Mouse (Mus musculus) intestine, embryonic 16.5 days (tissue): ENCODE measurements around the gene Scube3. TPM values are rescaled to one million over a fixed set of nuclear protein-coding genes. Genes with fewer than 3 reads are reported as not detected.

Experiments used
- ATAC-seq: fragments of 200-750 bp; cut with Nextera tagmentation; 2 replicates; pipeline ENCODE4 v1.8.0; 2017; ENCODE audit warnings: moderate TSS enrichment, moderate library complexity
- H3K27ac ChIP-seq: fragments of 300-500 bp; sonication (generic); 2 replicates; pipeline ENCODE4 v1.5.1; 2014; ENCODE audit warnings: mild to moderate bottlenecking, low read length
- H3K27me3 ChIP-seq: fragments of 300-500 bp; sonication (generic); replicated peaks from 2 replicates; pipeline ENCODE4 v1.6.1; 2014; ENCODE audit warnings: low read length, control low read depth, mixed read lengths; ENCODE audit not compliant: control insufficient read depth, insufficient read depth
- H3K36me3 ChIP-seq: fragments of 300-500 bp; sonication (generic); 2 replicates; pipeline ENCODE4 v1.6.1; 2014; ENCODE audit warnings: low read length, control low read depth; ENCODE audit not compliant: control insufficient read depth, insufficient read depth
- H3K4me1 ChIP-seq: fragments of 300-500 bp; sonication (generic); 2 replicates; pipeline ENCODE4 v1.6.1; 2014; ENCODE audit warnings: low read length, control low read depth, mixed read lengths; ENCODE audit not compliant: control insufficient read depth, insufficient read depth
- H3K4me2 ChIP-seq: fragments of 300-500 bp; sonication (generic); 2 replicates; pipeline ENCODE4 v1.6.1; 2014; ENCODE audit warnings: low read depth, low read length, control low read depth
- H3K4me3 ChIP-seq: fragments of 300-500 bp; sonication (generic); 2 replicates; pipeline ENCODE4 v1.5.1; 2014; ENCODE audit warnings: mild to moderate bottlenecking, low read length
- H3K9ac ChIP-seq: fragments of 300-500 bp; sonication (generic); 2 replicates; pipeline ENCODE4 v1.6.1; 2014; ENCODE audit warnings: low read depth, low read length
- H3K9me3 ChIP-seq: fragments of 300-500 bp; sonication (generic); 2 replicates; pipeline ENCODE4 v1.6.1; 2016; ENCODE audit warnings: low read length, control low read depth; ENCODE audit not compliant: control insufficient read depth
- WGBS: fragments of 180-500 bp; shearing (Covaris S2); extraction: QIAGEN DNeasy Blood & Tissue Kit; methylation state at CpG from one replicate; pipeline ENCODE4 v1.1.7; 2014; 5-methylcytosine and 5-hydroxymethylcytosine counted together
- polyA plus RNA-seq: library from polyadenylated mRNA; unstranded; fragments of >200 nt; fragmentation: Nextera tagmentation; extraction: Ambion mirVana; gene quantifications from 2 replicates; pipeline ENCODE4 v1.2.1, GENCODE M21; 2015

Gene Scube3
- polyA plus RNA-seq, 1 experiment from 2014 or later, result 1.0 TPM

- Histone ChIP-seq H3K36me3 (no peaks in the 10 kb centered on the region), H3K27ac (no peak overlapping the region), H3K9me3 (no peaks in the 10 kb centered on the region), H3K4me3 (no peak overlapping the region), H3K4me2 (no peak overlapping the region), H3K9ac (no peak overlapping the region), H3K4me1 (peaks cover 40% of the 10 kb centered on the region), H3K27me3 (no peaks in the 10 kb centered on the region)
- ATAC-seq, result no peak
- 71% methylated on average over 15 of the region's 15 CpGs for WGBS
Observed at GRCm38 (mm10) chr17:28180783-28181544, 39.0 kb downstream of the Scube3 start.

GRCm38 (mm10) chr17:28184971-28185638 is 43.2 kb downstream of the Scube3 start:
- 68% methylated on average over 7 of the region's 7 CpGs for WGBS
- peaks cover 1% of the 10 kb centered on the region; the same call in 1 of the 2 replicates for H3K36me3 ChIP-seq
- no peak overlapping the region for H3K4me3 ChIP-seq
- no peak overlapping the region for H3K4me2 ChIP-seq
- peaks cover 10% of the 10 kb centered on the region for H3K4me1 ChIP-seq
- no peak overlapping the region for H3K27ac ChIP-seq
- H3K9me3 ChIP-seq, result no peaks in the 10 kb centered on the region
- H3K9ac ChIP-seq, result no peak overlapping the region
- ATAC-seq, result no peak
- H3K27me3 ChIP-seq, result no peaks in the 10 kb centered on the region

- Histone ChIP-seq H3K4me3 (no peak overlapping the region), H3K27ac (no peak overlapping the region), H3K4me2 (no peak overlapping the region), H3K9ac (no peak overlapping the region), H3K27me3 (no peaks in the 10 kb centered on the region), H3K9me3 (no peaks in the 10 kb centered on the region), H3K36me3 (peaks cover 6% of the 10 kb centered on the region; the same call in 1 of the 2 replicates), H3K4me1 (no peaks in the 10 kb centered on the region)
- ATAC-seq, result no peak
- 84% methylated on average over 5 of the region's 5 CpGs for WGBS
Observed at GRCm38 (mm10) chr17:28188313-28188712, 46.4 kb downstream of the Scube3 start.

GRCm38 (mm10) chr17:28192754-28193153 is 50.8 kb downstream of the Scube3 start:
- 68% methylated on average over 1 of the region's 1 CpGs for WGBS
- Histone ChIP-seq H3K9ac (no peak overlapping the region), H3K9me3 (no peaks in the 10 kb centered on the region), H3K27me3 (no peaks in the 10 kb centered on the region), H3K4me3 (no peak overlapping the region), H3K27ac (no peak overlapping the region), H3K4me1 (no peaks in the 10 kb centered on the region), H3K36me3 (peaks cover 12% of the 10 kb centered on the region), H3K4me2 (no peak overlapping the region)
- ATAC-seq, result no peak

- H3K9me3 ChIP-seq, result no peaks in the 10 kb centered on the region
- no peak overlapping the region for H3K4me3 ChIP-seq
- no peaks in the 10 kb centered on the region for H3K4me1 ChIP-seq
- H3K36me3 ChIP-seq, result peaks cover 19% of the 10 kb centered on the region
- 67% methylated on average over 3 of the region's 3 CpGs for WGBS
- no peaks in the 10 kb centered on the region for H3K27me3 ChIP-seq
- no peak for ATAC-seq
- H3K9ac ChIP-seq, result no peak overlapping the region
- no peak overlapping the region for H3K27ac ChIP-seq
- no peak overlapping the region for H3K4me2 ChIP-seq
Observed at GRCm38 (mm10) chr17:28193559-28193958, 51.6 kb downstream of the Scube3 start.

GRCm38 (mm10) chr17:28195033-28195432 is 53.1 kb downstream of the Scube3 start:
- ATAC-seq, result no peak
- H3K36me3 ChIP-seq, result peaks cover 19% of the 10 kb centered on the region
- no peak overlapping the region for H3K27ac ChIP-seq
- no peaks in the 10 kb centered on the region for H3K27me3 ChIP-seq
- H3K4me3 ChIP-seq, result no peak overlapping the region
- WGBS, result 94% methylated on average over 10 of the region's 10 CpGs
- no peak overlapping the region for H3K4me2 ChIP-seq
- no peak overlapping the region for H3K9ac ChIP-seq
- no peaks in the 10 kb centered on the region for H3K9me3 ChIP-seq
- H3K4me1 ChIP-seq, result no peaks in the 10 kb centered on the region

- peaks cover 18% of the 10 kb centered on the region for H3K36me3 ChIP-seq
Observed at GRCm38 (mm10) chr17:28197646-28198045, 55.7 kb downstream of the Scube3 start.

GRCm38 (mm10) chr17:28201982-28202381 is 60.0 kb downstream of the Scube3 start:
- H3K4me2 ChIP-seq, result no peak overlapping the region
- H3K27ac ChIP-seq, result no peak overlapping the region
- WGBS, result 78% methylated on average over 14 of the region's 14 CpGs
- H3K36me3 ChIP-seq, result peaks cover 13% of the 10 kb centered on the region
- H3K4me1 ChIP-seq, result no peaks in the 10 kb centered on the region
- no peak overlapping the region for H3K4me3 ChIP-seq
- no peak for ATAC-seq
- no peaks in the 10 kb centered on the region for H3K9me3 ChIP-seq
- no peaks in the 10 kb centered on the region for H3K27me3 ChIP-seq
- H3K9ac ChIP-seq, result no peak overlapping the region

More at GRCm38 (mm10) chr17:28197646-28198045, 55.7 kb downstream of the Scube3 start:
- H3K4me1 ChIP-seq, result no peaks in the 10 kb centered on the region
- no peaks in the 10 kb centered on the region for H3K27me3 ChIP-seq
- H3K9me3 ChIP-seq, result no peaks in the 10 kb centered on the region
- H3K9ac ChIP-seq, result no peak overlapping the region
- no peak for ATAC-seq
- WGBS, result 68% methylated on average over 18 of the region's 18 CpGs
- no peak overlapping the region for H3K4me2 ChIP-seq
- no peak overlapping the region for H3K27ac ChIP-seq
- no peak overlapping the region for H3K4me3 ChIP-seq

GRCm38 (mm10) chr17:28204052-28204720 is 62.2 kb downstream of the Scube3 start:
- H3K36me3 ChIP-seq, result peaks cover 5% of the 10 kb centered on the region
- H3K9me3 ChIP-seq, result no peaks in the 10 kb centered on the region
- no peak for ATAC-seq
- H3K4me2 ChIP-seq, result no peak overlapping the region
- H3K27me3 ChIP-seq, result no peaks in the 10 kb centered on the region
- no peak overlapping the region for H3K27ac ChIP-seq
- H3K4me1 ChIP-seq, result peaks cover 11% of the 10 kb centered on the region
- H3K4me3 ChIP-seq, result no peak overlapping the region
- H3K9ac ChIP-seq, result no peak overlapping the region
- WGBS, result 41% methylated on average over 14 of the region's 14 CpGs
